Mouse (Mus musculus): ENCODE measurements around the gene Acin1. TPM values are rescaled to one million over a fixed set of nuclear protein-coding genes. Genes with fewer than 3 reads are reported as not detected.

Gene Acin1
- 100 to 1,000 TPM; 210 to 242 TPM for total RNA-seq (2021)

DNA sequence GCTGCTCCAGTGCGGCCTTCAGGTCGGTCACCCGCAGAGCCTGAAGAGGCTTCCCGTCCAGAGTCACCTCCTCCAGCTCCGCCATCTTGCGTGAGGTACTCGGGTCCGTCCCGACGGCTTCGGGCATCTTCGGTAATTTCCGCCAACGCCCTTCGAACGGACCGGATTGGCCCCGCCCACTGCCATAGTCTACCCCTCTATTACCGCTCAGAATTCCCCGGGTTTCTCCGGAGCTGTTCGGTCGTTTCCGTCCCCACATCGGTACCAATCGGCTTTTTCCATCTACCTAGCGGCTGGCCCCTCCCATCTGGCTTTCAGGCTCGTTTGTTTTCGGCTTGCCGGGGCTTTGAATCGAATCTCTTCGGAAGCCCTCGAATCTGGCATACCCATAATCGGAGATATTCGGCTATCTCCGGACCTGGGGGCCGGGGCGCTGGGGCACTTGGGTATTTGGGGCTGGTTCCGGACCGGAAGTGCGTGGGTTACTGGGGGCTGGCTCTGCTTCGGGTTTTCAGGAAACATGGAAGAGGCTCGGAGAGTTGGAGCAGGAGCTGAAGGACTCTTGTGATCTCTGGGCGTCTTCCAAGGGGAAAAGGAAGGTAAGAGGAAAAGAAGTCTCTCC lies at the start of gene Acin1:
Gene Acin1 (minus strand): TSS at position 410 of the 622 bp plus-strand sequence.
- peak; percentile 100 for DNase-seq

DNA sequence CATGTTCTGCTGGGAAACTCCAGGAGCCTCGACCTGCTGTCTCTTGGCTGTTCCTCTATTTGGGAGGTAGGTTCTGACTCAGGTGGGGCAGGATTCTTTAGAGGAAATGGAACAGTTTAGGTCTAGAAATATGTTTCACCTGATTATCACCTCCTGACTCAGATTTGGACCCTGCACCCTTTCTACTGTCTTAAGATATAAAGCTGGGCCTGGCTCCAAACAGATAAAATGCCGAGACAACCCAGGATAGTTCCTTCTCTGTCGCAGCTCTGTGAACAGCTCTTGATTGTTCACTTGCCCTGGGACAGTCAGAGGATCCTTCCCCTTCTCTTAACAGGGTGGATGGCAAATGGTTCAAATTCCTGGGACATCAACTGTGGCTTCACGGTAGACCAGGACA lies 48.5 kb upstream of the Acin1 start:
- DNase-seq, result no peak

DNA sequence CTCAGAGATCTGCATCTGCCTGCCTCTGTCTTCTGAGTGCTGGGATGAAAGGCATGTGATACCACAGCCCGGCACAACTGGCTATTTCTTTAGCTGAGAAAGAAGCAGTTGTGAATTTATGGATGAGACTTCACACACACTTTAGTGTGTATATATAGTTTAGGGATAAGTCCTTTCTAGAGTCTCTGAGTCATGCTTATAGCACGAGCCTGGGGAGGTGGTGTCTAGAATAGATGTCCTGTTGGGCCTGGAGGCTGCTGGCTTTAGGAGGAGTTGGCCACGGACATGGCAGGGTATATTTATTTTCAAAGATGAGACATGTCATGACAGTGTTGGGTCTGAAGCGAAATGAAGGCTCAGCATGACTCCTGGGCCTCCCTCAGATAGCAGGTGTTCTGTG lies 47.3 kb upstream of the Acin1 start:
- DNase-seq, result no peak

DNA sequence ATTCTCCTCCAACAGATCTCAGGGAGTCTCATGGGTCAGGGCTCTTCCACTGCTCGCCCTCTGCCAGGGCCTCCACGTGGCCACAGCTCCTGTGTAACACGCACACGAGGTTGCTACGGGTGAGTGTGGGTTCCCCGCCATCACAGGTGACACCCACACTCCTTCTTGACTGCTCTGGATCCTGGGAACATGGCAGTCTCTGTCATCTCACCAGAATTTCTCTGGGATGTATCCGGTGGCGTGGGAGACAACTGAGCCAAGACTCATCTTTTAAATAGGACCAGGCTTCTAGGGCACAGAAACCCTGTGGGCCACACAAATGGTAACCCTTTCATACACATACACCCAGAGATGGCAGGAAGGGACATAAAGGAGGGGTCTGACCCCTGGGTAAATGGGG lies 45.5 kb upstream of the Acin1 start:
- DNase-seq, result no peak

DNA sequence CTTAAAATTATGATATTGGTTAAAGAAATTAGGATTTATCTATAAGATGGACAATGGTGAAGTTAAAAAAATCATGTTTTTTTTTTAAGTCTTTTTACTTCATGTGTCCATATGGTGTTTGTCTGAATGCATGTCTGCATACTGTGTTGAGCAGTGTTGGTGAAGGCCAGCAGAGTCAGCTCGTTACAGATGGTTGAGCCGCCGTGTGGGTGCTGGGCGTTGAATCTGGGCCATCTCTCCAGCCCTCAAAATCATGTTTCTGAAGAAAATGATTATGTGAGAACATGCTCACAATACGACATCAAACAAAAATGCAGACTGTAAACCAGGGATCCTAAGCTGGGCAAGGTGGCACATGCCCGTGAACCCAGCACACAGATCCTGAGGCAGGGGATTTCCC lies 43.6 kb upstream of the Acin1 start:
- peak in 1 of 2 experiments; percentile 51 for DNase-seq

DNA sequence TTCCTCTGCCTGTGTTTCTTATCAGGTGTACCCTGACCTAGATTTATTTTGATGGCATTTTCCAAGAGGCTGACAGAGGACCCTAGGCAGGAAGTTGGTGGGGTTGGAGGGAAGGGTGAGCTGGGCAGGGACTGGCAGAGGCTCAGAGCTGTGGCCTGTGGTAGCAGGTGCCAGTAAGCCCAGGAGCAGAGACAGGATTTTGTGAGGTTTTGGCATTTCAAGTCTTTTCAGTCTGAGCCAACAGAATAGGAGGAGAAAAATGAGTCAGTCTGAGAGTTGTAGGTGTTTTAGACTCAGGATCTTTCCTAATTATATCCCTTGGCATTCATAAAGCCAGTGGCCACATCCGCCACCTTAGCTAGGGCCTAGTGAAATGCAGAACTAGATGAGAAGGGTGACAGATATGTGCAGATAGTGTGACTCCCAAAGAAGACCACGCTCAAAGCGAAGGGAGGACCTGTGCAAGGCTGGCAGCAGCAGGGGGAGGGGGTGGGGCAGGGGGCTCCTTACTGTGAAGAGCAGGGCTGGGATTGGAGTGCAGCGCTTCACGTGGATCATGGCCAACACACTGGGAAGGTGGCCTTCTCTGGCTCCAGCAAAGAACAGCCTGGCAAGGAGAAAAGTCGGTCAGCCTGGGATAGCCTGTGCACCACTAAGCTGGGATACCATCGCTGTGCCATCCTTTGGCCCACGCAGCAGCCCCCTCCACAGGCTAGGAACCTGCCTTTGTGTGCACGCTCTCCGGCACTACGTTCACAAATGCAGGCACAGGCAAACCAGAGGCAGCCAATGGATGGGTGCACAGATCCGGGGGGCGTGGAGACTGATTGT lies 42.3 kb upstream of the Acin1 start:
- DNase-seq, result no peak

DNA sequence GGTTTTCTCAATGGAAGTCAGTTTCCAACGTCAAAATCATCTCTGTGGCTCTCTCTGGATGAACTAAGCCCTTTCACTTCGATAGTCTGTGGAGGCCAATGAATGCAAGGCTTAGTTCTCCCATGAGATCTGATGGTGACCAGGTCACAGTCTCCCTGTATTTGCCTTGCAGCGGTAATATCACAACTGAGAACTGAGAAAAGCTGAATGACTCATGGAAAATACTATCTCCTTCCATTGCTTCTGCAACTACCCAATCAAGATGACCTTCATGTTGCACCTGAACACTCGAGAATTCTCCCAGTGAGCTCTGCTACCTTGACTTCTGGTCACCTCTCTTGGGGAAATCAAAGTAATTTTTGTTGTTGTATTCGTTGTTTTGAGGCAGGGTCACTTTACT lies 40.8 kb upstream of the Acin1 start:
- no peak for DNase-seq

DNA sequence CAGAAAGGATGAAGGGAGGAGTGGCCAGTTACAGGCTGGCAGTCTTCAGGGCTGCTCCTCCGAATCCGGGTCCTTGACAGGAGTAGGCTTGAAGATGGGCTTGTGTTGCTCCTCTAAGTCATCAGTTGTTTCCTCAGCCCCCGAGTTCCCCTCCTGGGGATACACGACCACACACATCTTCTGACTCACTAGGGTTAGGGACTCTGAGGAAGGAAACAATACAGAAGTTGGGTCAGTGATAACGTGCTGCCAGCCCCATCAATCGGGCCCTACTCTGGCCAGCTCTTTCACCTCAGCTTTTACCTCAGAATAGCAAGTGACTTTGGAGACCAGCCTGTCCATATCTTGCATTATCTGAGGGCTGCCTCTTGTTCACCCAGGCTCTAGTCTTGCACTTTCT lies 37.3 kb upstream of the Acin1 start:
- DNase-seq, result no peak

DNA sequence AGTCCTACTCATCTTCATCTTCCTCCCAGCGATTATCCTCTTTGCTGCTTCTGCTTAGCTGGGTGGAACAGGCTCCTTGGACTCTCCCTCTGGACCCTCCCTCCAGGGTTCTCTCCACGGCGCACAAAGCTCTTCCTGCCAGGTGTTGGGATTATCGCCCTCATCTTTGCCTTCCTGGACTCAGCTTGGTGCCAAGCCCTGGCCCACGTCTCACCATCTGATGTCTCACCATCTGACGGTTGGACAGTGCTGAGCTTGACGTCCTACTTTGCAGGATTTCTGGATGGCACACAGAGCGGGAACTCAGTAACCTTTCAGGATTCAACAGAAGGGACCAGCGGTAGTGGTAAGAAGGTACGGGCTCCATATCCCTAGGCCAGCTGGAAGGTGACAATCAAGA lies 35.0 kb upstream of the Acin1 start:
- no peak for DNase-seq

DNA sequence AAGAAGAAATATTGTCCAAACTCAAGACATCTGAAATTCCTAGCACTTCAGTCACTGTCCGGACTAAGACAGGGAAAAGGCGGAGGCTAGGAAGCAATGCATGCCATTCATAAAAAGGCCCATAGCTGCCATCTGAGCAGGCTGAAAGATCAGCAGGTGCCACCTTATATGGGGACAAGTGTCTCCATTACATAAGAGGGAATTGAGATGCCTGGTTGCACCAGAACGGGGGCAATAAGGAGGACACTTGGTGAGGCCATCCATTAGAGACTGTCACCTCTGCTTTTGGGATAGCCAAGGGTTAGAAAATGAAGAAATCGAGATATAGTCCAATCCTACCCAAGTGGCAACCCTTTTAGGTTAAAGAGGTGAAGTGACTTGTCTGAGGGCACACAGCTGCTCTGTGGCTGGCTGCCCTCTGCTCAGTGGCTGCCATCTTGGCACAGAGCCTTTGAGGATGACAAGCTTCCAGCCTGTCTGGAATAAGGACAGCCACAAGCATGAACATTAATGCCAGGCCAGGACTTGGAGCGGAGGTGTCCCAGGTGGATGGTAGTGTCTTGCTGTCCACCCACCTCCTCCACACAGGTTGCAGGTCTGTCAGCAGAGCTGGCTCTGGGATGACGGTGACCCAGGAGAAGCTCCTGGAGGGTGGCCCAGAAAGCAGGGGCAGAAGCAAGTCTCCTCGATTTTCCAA lies 34.1 kb upstream of the Acin1 start:
- no peak for DNase-seq

DNA sequence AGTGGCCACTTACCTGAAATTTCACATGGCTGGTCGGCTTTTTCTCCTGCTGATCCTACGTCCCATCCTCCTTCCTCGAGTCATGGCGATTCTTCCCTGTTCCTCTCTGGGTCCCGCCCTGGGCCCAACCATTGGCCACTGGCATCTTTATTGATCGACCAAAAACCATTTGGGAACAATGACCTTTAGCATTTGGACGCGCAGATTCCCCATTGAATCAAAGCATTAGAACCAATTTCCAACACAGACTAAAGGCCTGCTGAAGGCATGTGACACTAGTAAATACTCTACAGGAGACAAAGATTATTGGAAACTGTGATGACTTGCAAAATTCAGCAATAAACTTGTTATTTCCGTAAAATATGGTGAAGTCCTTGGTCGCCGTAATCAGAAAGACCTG lies 33.3 kb upstream of the Acin1 start:
- no peak for DNase-seq

DNA sequence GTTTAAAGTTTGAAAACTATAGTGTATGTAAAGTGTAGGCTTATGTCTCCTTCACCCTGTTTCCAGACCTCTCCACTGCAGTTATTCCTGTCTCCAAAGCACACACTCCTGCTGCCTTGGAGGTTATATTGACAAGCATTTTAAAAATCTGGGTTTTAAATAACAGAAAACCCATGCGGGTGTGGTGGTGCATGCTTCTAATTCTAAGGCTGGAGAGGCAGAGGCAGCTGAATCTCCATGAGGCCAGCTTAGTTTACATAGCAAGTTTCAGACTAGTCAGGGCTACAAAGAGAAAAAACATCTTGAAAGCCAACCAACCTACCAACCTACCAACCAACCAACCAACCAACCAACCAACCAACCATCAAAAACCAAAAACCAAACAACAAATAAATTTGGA lies 28.7 kb upstream of the Acin1 start:
- DNase-seq, result no peak

DNA sequence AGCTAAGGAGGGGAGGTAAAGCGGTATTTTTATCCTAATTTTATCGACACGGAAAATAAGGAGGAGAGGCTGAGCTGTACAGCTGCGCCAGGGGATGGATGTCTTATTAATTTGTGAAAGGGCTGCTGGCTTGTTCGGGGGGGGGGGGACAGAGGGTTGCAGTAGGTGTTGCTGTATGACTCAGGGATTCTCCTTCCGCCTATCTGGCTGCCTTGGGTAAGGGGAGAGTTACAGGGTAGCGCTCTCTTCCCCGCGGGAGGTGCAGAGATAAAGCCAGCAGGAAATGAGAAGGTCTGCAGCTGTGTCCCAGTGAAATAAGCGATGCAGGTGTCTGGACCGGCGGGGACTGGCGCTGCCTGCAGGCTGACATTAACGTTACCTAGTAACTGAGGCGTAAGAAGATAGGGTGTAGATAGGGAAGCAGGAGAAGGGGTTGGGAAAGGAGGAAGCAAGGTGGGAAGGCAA lies 27.9 kb upstream of the Acin1 start:
- DNase-seq, result peak in 1 of 2 experiments; percentile 24

DNA sequence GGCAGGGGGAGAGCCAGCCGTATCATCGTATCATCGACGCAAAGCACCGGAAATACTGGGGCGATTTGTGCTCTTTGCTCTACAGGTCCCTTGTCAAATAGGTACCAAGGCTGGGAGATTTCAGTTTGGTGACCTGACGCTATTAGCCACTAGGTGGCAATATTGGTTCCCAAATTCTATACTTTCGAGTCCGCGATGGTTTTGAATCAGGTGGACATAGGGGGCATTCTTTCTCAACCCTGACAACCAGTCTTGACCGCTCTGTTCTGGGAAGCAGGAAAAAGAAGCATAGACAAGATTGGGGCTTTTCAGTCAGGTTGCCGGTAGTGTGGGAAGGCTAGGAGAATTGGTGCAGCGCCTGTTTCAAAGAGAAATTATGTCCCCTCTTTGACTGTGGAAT lies 27.4 kb upstream of the Acin1 start:
- DNase-seq, result peak; percentile 54 to 76

DNA sequence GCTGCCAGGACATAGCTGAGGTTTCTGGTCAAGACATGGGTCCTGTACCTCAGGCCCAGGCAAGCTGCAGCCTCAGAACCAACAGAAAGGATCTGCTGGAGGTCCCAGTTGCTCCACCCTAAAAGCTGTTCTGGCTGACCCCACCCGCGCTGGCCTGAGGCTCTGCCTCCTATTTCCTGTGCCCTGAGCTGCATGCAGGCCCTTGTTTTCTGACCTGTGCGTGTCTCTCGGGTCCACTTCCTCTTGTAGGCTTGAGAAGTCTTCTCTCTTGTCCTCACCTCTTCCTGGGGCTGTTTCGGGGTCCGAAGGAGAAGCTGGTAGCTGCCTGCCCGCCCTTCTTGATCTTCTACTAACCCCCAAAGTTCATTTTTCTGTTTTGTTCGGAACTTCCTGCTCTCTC lies 26.1 kb upstream of the Acin1 start:
- no peak for DNase-seq

DNA sequence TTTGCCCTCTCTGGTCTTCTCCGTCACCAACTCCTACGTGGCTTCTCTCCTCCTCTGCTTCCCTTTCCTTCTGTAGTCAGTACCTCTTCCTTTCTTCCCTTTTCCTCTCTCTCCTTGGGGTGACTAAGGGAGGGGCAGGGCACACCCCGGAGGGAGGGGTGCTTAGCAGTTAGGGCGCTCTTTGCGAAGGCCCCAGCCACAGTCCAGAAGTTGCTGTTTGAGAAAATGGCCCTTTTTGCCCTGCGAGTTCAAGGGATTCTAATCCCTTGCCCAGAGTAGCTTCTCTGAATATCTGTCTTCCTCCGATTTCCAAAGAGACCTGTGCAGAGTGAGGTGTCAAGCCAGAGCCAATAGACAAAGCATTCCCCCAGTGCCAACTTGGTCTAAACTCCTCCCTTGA lies 25.3 kb upstream of the Acin1 start, which contains the start of gene Cebpe:
Gene Cebpe (minus strand): TSS at position 101 of the 400 bp plus-strand sequence.
- DNase-seq, result no peak

DNA sequence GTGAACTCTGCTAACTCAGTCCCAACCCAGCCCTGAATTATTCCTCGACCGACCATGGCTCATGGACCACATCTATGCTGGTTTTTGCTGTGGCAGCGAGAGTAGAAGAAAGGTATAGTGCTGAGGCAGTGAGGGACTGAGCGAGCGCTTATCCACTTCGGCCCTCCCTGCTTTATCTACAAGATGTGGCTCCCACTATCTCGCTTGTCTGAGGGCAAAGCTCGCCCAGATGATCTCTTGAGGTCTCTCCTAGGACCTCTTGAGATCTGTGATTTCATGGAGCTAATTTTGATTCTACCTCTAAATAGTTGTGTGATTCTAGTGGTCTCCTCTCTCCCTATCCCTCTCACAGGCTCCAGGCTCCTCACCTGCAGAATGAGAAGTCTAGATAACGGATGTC lies 22.3 kb upstream of the Acin1 start:
- DNase-seq, result no peak

DNA sequence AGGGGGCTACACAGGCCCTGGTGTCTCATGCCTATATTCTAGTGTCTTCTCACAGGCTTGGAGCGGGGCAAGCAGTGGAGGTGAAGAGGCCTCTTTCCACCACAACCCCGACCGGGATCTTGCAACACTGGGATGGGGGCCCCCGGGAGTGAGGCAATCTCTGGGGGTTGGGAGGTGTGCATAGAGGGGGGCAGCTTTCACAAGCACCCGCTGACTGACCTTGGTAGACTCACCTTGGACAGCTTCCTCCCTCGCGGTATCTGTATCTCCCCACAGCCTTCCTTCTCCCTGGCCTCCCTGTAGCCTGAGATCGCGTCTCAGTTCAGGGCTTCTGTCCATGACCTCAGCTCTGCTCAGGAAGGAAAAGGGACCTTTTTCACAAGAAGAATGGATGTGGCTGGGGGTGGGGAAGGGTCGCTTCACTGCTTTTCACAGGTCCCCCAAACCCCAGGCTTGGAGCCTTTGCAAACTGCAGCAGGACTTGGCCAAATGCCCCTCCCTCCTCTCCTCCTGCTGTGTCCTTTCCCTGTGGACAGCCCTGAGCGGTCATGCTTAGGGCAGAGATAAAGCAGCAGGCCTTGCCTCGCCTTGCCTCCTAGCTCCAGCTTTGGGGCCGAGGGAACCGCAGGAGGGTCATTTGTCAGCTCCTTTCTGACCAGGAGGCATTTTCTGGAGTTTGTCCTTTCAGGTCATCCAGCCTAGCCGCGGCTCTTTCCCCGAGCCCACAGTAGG lies 20.0 kb upstream of the Acin1 start:
- no peak for DNase-seq

DNA sequence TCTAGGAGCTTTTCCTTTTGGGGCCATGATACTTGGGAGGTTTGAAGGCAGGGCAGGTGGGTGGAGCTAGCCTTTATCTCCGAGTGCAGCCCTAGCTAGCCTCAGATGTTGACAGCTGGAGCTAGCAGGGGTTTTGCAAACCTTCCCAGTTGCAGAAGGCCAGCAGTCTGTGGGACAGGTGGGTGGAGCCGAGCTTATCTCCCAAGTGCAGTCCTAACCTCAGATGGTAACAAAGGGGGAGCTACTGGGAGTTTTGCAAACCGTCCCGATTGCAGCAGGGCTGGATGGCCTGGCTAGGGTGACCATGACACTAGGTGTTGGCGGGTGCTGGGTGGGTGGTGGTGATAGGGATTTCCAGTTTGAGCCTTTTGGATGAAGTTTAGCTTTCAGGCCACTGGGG lies 19.1 kb upstream of the Acin1 start:
- no peak for DNase-seq

DNA sequence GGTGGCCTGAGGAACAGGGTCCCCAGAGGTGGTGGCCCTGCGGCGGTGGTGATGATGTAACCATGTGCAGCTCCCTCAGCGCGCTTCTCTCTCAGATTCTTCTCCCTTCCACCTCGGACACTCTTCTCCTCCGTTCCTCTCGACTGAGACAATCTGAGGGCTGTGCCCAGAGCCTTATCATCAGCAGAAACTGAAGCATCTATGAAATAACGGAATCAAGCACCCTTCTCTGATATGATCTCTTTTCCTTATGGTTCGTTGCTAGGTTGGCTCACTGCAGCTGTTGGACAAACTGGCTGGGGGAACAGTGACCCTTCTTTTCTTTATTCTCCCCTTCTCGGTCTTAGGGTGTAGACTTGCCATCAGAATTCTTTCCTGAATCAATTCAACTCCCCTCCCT lies 16.5 kb upstream of the Acin1 start:
- DNase-seq, result no peak

DNA sequence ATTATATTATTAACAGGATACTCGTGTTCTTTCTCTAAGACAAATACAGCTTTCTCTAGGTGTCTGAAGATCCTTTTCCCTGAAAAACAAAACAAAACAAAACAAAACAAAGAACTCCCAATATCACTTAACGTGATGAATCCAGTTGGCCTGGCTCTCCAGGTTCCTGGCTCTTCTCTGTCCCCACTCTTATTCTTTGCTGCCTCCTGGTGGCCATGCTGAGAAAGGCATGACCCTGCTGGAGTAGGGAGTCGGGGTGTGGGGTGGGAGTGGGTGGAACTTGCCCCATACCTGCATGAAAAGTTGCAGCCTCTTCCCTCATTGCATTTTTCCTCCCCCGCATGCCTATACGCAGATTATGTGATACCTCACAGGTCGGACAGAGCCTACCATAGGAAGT lies 14.6 kb upstream of the Acin1 start:
- peak; percentile 63 to 73 for DNase-seq

DNA sequence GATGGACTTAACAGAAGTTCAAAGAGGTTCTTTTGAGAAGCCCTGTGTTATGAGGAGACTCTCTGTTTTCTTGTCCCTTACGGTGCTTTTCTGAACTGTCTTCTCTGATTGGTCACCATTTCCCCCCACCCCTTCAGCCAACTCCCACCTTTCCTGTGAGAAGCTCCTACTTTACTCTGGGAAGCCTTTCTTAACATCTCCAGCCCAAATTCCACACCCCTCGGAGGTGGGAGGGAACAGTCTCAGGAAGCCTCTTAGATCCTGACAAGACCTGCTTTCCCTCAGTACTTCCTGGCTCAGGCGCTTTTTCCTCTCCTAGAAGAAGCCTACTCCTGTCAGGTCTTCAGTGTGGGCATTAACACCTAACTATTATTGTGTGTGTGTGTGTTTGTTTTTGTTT lies 12.9 kb upstream of the Acin1 start:
- DNase-seq, result no peak

DNA sequence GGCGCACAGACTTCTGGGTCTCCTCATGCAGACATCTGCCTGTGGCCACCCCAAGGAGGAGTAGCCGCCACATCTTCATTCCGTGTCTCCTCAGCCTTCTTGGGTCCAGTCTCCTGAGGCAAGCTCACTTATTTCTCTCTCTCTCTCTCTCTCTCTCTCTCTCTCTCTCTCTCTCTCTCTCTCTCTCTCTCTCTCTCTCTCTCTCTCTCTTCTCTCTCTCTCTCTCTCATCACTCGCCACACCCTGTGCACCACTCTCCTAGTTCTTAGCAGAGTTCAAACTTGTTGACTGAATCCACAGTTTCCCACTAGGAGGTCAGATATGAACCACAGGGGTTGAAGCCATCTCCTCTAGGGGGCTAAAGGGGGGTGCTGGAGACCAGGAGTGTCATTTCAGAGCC lies 12.0 kb upstream of the Acin1 start, which contains the start of gene Gm29776:
Gene Gm29776 (minus strand): TSS at position 101 of the 400 bp plus-strand sequence.
- DNase-seq, result no peak
